Mouse (Mus musculus): Measurements from ENCODE around the gene Chdh. TPM values are rescaled to one million over a fixed set of nuclear protein-coding genes. Genes with fewer than 3 reads are reported as not detected.

The Chdh gene
- total RNA-seq, 2 experiments from 2014 or later = 0.28 to 0.39 TPM

- intact Hi-C loops (cut with DNase I) = no loop called here
- DNase-seq (ENCODE audit: extremely low spot score in 1 of 2, low spot score in 2 of 2) = no peak
Observed at GRCm38 (mm10) chr14:30045239-30045638, 36.4 kb downstream of the Chdh start.

DNA sequence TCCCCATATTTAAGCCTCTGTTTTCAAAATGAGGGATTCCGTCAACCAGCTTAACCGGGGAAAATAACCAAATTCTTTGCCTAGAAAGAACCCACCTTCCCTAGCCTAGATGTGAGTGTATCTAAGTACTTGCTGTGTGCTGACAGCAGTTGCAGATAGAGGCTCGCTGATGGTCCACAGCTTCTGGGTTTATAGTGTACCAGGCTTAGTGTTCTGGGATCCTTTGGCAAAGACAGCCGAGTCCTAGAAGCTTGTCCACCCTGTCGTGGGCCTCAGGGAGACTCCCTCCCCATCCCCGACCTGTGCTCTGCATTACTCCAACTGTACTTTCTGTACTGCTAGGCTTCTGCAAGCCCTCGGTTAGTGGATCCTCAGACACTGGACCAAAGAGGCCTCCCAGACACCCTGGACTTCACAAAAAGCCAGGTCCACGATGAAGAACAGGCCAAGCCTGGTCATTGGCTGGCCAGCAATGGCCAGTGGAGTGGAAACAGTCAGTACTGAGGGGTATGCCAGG lies 36.9 kb downstream of the Chdh start:
- intact Hi-C loops (cut with DNase I) = no loop called here
- no peak for DNase-seq (ENCODE audit: extremely low spot score in 1 of 2, low spot score in 2 of 2)

GRCm38 (mm10) chr14:30046976-30047375 lies 38.2 kb downstream of the Chdh start:
- DNase-seq (ENCODE audit: extremely low spot score in 1 of 2, low spot score in 2 of 2) = peak in 1 of 2 experiments; percentile 10
- intact Hi-C loops (cut with DNase I) = no loop called here

DNA sequence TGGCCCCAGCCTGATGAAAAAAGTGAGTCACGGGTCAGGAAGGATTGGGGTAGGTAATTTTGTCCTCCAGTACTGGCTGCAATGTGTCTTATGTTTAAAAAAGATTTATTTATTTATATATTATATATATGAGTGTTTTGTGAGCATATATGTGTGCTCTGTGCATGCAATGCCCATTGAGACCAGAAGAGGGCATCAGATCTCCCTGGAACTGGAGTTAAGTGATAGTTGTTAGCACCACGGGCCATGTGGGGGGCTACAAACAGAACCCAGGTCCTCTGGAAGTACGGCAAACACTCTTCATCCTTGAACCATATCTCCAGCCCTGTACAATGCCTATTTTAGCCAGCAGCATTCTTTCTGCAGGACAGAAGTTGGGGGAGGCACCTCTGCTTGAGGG lies 39.2 kb downstream of the Chdh start:
- intact Hi-C loops (cut with DNase I) = no loop called here

GRCm38 (mm10) chr14:30050280-30050679 lies 41.5 kb downstream of the Chdh start:
- intact Hi-C loops (cut with DNase I) = no loop called here
- no peak for DNase-seq (ENCODE audit: extremely low spot score in 1 of 2, low spot score in 2 of 2)

More for the DNA sequence above, 39.2 kb downstream of the Chdh start:
- DNase-seq (ENCODE audit: extremely low spot score in 1 of 2, low spot score in 2 of 2) = no peak

DNA sequence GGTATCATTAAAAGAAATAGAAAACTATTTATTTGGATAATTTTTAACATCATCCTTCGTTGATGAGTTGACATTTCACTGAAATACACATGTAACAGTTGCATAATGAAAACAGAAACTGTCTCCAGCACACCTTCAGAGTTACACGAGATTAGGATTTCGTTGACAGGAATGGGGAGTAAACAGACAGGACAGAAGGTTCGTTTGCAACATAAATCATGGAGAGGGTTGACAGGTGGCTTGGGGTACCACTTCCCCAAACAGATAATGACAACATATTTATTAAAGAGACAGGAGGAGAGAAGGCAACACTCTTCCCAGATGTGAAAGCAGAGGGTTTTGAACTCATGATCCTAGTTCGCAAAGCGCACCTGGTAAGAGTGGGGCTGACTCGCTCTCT lies 46.1 kb downstream of the Chdh start:
- no peak for DNase-seq (ENCODE audit: extremely low spot score in 1 of 2, low spot score in 2 of 2)
- intact Hi-C loops (cut with DNase I) = no loop called here

DNA sequence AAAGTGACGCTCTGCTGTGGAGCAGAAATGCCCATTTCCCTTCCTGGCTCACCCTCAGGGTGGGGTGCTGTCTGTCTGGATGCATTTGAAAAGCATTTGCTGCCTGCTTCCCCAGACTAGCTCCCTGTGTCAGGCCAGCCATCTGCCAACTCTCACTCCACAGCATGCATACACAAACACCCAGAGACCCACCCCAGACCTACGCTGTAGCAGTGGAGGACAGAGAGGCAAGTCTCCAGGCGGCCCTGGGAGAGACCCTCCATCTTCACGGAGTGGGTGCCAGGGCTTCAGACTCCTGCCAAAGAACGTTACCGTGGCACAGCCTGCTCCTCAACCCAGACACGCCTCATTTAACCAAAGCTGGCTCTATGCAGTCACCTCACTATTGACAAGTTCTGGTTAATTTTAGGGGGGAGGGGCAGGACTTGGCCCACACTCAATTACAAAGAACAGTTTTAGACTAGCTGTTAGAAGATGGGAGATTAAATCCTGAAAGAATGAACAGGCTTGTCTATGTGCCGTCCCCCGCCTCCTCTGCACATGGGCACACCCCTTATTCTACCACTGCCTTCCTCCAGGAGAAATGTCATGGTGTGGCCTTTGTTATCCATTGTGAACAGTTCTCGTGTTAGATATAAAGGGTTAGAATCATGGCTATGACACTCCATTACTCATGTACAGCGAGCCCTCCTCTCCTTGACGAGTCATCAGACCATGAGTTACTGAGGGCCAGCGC lies 47.4 kb downstream of the Chdh start:
- DNase-seq (ENCODE audit: extremely low spot score in 1 of 2, low spot score in 2 of 2) = peak in 1 of 2 experiments; percentile 62
- intact Hi-C loops (cut with DNase I) = no loop called here

- intact Hi-C loops (cut with DNase I) = no loop called here
- DNase-seq (ENCODE audit: extremely low spot score in 1 of 2, low spot score in 2 of 2) = no peak
Observed at GRCm38 (mm10) chr14:30064864-30065263, 56.0 kb downstream of the Chdh start.

DNA sequence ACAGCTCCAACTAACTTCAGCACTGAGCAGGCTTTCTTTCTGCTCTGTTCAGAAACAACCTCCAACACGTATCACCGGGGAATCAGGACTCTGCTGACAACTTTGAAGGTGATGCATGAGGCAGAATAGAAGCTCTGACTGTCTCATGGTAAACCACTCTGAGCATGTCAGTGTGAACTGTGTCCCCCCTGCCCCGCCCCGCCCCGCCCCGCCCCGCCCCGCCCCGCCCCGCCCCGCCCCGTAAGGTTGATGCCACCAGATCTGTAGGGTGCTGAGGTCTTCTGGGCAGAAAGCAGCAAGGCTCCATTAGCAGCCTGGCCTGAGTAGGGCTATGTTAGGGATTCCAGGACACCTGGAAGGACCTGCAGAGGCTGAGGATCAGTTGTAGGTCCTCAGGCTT lies 57.9 kb downstream of the Chdh start:
- intact Hi-C loops (cut with DNase I) = no loop called here
- no peak for DNase-seq (ENCODE audit: extremely low spot score in 1 of 2, low spot score in 2 of 2)

DNA sequence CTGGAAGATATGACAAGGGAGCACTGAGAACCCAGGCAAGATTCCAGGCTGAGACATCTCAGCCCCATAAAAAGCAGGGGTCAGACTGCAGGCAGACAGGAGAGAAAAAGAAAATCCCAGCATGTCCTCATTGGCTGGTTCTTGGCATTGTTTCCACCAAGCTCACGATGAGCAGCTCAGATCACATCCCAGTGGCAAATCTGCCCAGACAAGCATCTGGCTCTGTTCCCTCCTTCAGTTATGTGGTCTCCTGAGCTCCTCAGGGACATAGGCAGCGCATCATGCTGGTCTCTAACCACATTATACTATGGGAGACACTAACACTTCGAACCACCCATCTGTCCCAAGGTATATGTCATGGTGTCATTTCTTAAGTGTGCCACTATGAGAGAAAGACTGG lies 59.7 kb downstream of the Chdh start:
- DNase-seq (ENCODE audit: extremely low spot score in 1 of 2, low spot score in 2 of 2) = no peak
- intact Hi-C loops (cut with DNase I) = no loop called here

DNA sequence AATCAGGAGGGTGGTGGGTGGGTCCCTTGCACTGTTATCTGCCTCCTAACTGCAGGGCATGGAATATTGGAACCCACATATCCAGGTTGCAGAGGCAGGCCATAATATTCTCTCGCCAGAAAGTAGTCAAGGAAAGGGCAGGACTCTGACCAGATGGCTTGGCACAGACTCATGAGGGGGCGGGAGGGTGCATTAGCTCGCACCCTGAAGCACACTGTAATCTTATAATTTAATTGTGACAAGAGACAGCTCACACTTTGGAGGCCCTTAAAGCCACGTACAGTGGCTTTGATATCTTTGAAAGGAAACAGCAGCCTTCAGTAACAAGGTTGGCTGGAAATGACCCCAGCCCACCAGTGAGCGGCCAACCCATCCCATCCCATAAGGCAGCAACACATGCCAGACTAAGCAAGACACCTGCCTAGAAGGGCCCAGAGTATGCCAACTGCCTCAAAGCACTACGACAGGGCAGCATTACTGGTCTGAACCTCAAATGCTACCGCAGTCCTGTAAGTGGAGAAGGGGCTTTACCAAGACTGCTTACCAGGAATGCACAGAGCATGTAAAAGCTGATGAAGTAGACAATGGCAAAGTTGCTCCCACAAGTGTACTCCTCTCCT lies 66.6 kb downstream of the Chdh start:
- intact Hi-C loops (cut with DNase I) = no loop called here
- DNase-seq (ENCODE audit: extremely low spot score in 1 of 2, low spot score in 2 of 2) = no peak

DNA sequence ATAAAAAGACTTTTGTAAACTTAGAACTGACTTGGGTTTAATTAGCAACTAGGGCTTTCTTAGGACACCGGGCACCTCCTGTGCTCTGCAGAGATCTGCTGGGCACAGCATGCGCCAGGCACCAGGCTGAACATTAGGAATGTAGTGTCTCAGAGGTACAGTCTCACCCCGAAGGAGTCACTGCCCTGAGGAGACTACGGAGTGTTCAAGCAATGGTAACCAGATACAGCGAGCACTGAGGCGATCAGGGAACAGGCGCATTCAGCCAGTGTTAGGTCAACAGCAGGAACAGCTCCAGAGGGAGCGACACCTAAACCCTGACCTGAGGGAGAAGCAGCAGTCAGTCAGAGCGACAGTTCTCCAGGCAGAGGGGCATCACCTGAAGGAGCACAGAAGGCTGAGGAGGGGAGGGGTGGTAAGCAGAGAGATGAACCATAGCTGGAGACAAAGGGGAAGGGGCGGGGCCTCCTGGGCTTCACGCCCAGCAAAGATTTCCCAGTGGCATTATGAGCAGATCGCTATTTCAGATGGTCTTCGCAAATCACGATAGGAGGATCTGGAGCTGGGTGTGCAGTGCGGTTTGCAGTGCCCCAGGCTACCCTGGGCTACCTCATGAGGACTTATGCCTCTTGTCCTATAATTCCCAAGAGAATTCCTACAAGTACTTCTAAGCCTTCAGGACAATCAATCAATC lies 69.4 kb downstream of the Chdh start:
- DNase-seq (ENCODE audit: extremely low spot score in 1 of 2, low spot score in 2 of 2) = no peak
- intact Hi-C loops (cut with DNase I) = no loop called here

GRCm38 (mm10) chr14:30079729-30080128 lies 70.9 kb downstream of the Chdh start:
- DNase-seq (ENCODE audit: extremely low spot score in 1 of 2, low spot score in 2 of 2) = no peak
- intact Hi-C loops (cut with DNase I) = no loop called here

Small RNAs within 50 kb of the gene (microRNA-seq; reads per million reads assigned to microRNA genes)
- gene Mir6947 = 1.4 reads per million

Other genes starting within 250 kb of the Chdh start
- 100 to 1,000 TPM; 136 TPM for gene Selenok, start 40.7 kb upstream of the Chdh start, total RNA-seq (2021)
- 10 to 100 TPM; 65.5 to 68.1 TPM for gene Actr8, start 30.7 kb upstream of the Chdh start, total RNA-seq (2021)
- gene Il17rb, start 127 bp upstream of the Chdh start, total RNA-seq (2021) = under 1 TPM; 0.41 to 0.73 TPM